Mouse (Mus musculus): ENCODE measurements around the gene Snx21. TPM values are rescaled to one million over a fixed set of nuclear protein-coding genes. Genes with fewer than 3 reads are reported as not detected.

Gene Snx21
- total and polyA plus RNA-seq, 3 experiments = 3.8 to 7.7 TPM; not detected in 1

DNA sequence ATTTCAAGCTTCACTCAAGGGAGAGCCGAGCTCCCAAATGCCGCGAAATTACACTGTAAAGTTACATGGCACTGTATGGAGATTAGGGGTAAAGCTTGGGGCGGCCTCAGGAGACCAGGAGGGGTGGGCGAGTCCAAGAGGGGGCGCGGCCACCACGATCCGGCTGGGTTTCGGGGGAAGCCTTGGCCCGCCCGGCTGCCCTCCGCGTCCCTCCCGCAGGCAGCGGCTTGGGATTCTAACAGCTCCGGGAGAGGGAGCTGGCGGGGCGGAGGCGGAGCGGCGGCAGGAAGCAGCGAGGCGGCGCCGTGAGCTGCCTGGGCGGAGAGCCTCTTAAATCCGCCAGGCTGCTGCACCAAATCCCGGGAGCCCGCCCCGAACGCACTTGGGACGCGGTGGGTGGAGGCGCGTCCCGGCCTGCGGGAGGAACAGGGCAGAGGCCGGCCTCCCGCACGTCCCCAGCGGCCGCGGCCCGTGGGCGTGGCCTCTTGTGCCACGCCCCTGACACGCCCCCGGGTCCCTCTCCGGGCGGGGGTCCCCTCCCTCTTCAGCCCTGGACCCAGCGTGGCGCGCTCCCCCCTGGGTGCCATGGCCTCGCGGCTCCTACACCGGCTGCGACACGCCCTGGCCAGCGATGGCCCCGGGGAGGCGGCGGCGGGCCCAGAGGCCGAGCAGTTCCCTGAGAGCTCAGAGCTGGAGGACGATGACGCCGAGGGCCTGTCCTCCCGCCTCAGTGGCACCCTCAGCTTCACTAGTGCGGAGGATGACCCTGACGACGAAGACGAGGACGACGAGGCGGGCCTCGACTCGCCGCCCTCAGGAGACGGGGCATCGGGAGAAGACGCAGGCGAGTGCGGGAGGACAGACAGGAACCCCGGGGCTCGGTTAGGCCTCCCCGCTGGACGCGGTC, at the start of gene Snx21 (continued):
- TF ChIP-seq JUND (IDR thresholded peaks at IDR 0.05; ENCODE audit: low read depth, low read length) (no peak), TBP (IDR thresholded peaks at IDR 0.05; ENCODE audit: low read depth, low read length) (no peak), USF1 (IDR thresholded peaks at IDR 0.05; ENCODE audit: low read depth, low read length) (no peak), POLR2AphosphoS5 (IDR thresholded peaks at IDR 0.05; ENCODE audit: borderline replicate concordance, low read depth, low read length) (no peak), KAT2A (conservative IDR thresholded peaks at IDR 0.05; ENCODE audit: low read depth, low read length) (no peak)

GRCm38 (mm10) chr2:164737377-164738090, 48.1 kb upstream of the Snx21 start:
- H3K9ac ChIP-seq (ENCODE audit: control insufficient read depth, low read depth, low read length, poor library complexity, severe bottlenecking) = no peak overlapping the region
- no peak overlapping the region for H3K27ac ChIP-seq (ENCODE audit: control insufficient read depth, low read depth, low read length)
- no peak for DNase-seq (ENCODE audit: low read depth, low spot score)
- no peaks in the 10 kb centered on the region for H3K36me3 ChIP-seq (ENCODE audit: control insufficient read depth in 1 of 2, insufficient read depth in 2 of 2, low read length in 2 of 2)
- H3K4me3 ChIP-seq (ENCODE audit: control insufficient read depth in 1 of 2, insufficient read depth in 1 of 2, low read depth in 2 of 2, low read length in 2 of 2) = no peak overlapping the region
- TF ChIP-seq KAT2A (conservative IDR thresholded peaks at IDR 0.05; ENCODE audit: low read depth, low read length) = no peak
- TF ChIP-seq TBP (IDR thresholded peaks at IDR 0.05; ENCODE audit: low read depth, low read length) = no peak
- TF ChIP-seq CTCF (IDR thresholded peaks at IDR 0.05 in 2 of 3, conservative IDR thresholded peaks at IDR 0.05 in 1 of 3; ENCODE audit: control insufficient read depth in 1 of 3, insufficient read depth in 1 of 3, low read depth in 2 of 3, low read length in 3 of 3, poor library complexity in 1 of 3, severe bottlenecking in 1 of 3) = no peak
- no peak for TF ChIP-seq MXI1 (IDR thresholded peaks at IDR 0.05; ENCODE audit: low read depth, low read length)
- no peak for TF ChIP-seq SIN3A (IDR thresholded peaks at IDR 0.05; ENCODE audit: low read length)
- no peak for TF ChIP-seq JUND (IDR thresholded peaks at IDR 0.05; ENCODE audit: low read depth, low read length)
- TF ChIP-seq POLR2AphosphoS2 (IDR thresholded peaks at IDR 0.05; ENCODE audit: low read length) = no peak
- TF ChIP-seq MAX (IDR thresholded peaks at IDR 0.05; ENCODE audit: low read length) = no peak
- no peak for TF ChIP-seq ZKSCAN1 (IDR thresholded peaks at IDR 0.05; ENCODE audit: low read depth, low read length)
- no peak for TF ChIP-seq USF1 (IDR thresholded peaks at IDR 0.05; ENCODE audit: low read depth, low read length)
- no peak for TF ChIP-seq EP300 (IDR thresholded peaks at IDR 0.05; ENCODE audit: low read depth in 1 of 2, low read length in 2 of 2)
- TF ChIP-seq RCOR1 (IDR thresholded peaks at IDR 0.05; ENCODE audit: low read depth, low read length) = no peak
- TF ChIP-seq USF2 (IDR thresholded peaks at IDR 0.05; ENCODE audit: borderline replicate concordance in 1 of 2, insufficient read depth in 1 of 2, low read depth in 1 of 2, low read length in 2 of 2) = no peak
- TF ChIP-seq CHD2 (IDR thresholded peaks at IDR 0.05; ENCODE audit: low read length) = no peak
- no peaks in the 10 kb centered on the region for H3K9me3 ChIP-seq (replicated peaks; ENCODE audit: insufficient read depth, low read length)
- peaks cover 0 to 6% of the 10 kb centered on the region in 2 experiments; a peak in 2 of 4 replicates for H3K27me3 ChIP-seq (ENCODE audit: control insufficient read depth in 1 of 2, insufficient read depth in 2 of 2, low read length in 2 of 2)
- no peaks in the 10 kb centered on the region for H3K79me2 ChIP-seq (ENCODE audit: control insufficient read depth, insufficient read depth, low read length, poor library complexity)
- peaks cover 2 to 3% of the 10 kb centered on the region in 2 experiments; a peak in 1 of 4 replicates for H3K4me1 ChIP-seq (ENCODE audit: control insufficient read depth in 1 of 2, insufficient read depth in 2 of 2, low read length in 2 of 2)
